Mouse (Mus musculus): ENCODE measurements around the gene Sidt2. TPM values are rescaled to one million over a fixed set of nuclear protein-coding genes. Genes with fewer than 3 reads are reported as not detected.
A peak's percentile ranks its signal among the peaks of the same experiment; 100 is the strongest.

The Sidt2 gene
- polyA plus RNA-seq, 1 experiment from 2014 or later = 33.4 TPM

DNA sequence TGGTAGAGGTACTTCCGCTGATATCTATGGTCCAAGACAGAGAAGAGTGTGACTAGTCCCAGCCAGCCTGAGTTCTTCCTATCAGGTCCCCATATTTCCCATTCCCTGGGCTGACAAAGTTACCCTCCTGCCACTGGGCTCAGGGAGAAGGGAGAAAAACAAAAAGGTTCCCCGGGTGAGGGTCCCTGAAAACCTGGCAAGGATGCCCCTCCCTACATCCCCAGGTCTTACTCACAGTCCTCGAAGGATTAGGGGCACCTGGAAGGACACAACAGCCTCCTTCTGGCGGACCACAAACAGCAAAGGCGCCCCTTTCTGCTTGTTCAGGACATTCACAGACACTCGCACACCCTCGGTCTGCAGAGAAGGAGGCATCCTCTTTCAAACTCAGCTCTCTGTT is 2.2 kb downstream of the Sidt2 start:
- Histone ChIP-seq H3K36me3 (ENCODE audit: control insufficient read depth, insufficient read depth, low read length) (peaks cover 3% of the 10 kb centered on the region; the same call in 1 of the 2 replicates), H3K9me3 (ENCODE audit: control insufficient read depth, low read length) (no peaks in the 10 kb centered on the region), H3K4me1 (ENCODE audit: control insufficient read depth, insufficient read depth, low read length) (peaks cover 15% of the 10 kb centered on the region), H3K4me3 (ENCODE audit: low read length) (no peak overlapping the region), H3K27me3 (replicated peaks; ENCODE audit: control insufficient read depth, insufficient read depth, low read length) (no peaks in the 10 kb centered on the region), H3K27ac (ENCODE audit: low read length) (no peak overlapping the region), H3K9ac (ENCODE audit: low read depth, low read length) (peak overlapping the region; percentile 36), H3K4me2 (ENCODE audit: low read depth, low read length) (no peak overlapping the region)
- no peak for ATAC-seq
- 91% methylated on average over 7 of the region's 7 CpGs for WGBS

DNA sequence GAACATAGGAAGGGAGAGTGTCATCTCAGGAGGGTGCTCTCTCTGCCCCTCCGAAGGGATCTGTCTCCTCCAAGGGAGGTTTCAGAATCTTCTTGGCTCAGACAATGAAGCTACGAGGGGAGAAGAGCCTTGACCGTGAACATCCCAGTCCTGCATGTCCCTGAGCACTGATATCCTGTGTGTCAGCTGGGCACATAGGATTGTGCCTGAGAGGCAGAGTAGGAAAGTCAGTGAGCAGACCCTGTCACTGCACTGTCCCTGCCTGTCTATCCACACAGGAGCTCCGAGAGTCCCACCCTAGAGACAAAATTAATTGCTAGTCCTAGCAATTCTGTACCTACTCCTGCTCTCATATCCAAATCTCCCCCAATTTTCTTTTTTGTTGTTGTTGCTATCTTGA is 3.0 kb downstream of the Sidt2 start:
- 96% methylated on average over 4 of the region's 4 CpGs for WGBS
- no peak overlapping the region for H3K9ac ChIP-seq (ENCODE audit: low read depth, low read length)
- peaks cover 3% of the 10 kb centered on the region; the same call in 1 of the 2 replicates for H3K36me3 ChIP-seq (ENCODE audit: control insufficient read depth, insufficient read depth, low read length)
- peaks cover 15% of the 10 kb centered on the region for H3K4me1 ChIP-seq (ENCODE audit: control insufficient read depth, insufficient read depth, low read length)
- no peaks in the 10 kb centered on the region for H3K27me3 ChIP-seq (replicated peaks; ENCODE audit: control insufficient read depth, insufficient read depth, low read length)
- no peak overlapping the region for H3K4me2 ChIP-seq (ENCODE audit: low read depth, low read length)
- no peak overlapping the region for H3K27ac ChIP-seq (ENCODE audit: low read length)
- no peak for ATAC-seq
- H3K9me3 ChIP-seq (ENCODE audit: control insufficient read depth, low read length) = no peaks in the 10 kb centered on the region
- H3K4me3 ChIP-seq (ENCODE audit: low read length) = no peak overlapping the region

- Histone ChIP-seq H3K9ac (ENCODE audit: low read depth, low read length) (no peak overlapping the region), H3K4me2 (ENCODE audit: low read depth, low read length) (no peak overlapping the region), H3K4me1 (ENCODE audit: control insufficient read depth, insufficient read depth, low read length) (0 out of 2 replicates have a peak, but pooled peaks cover 2% of the 10 kb centered on the region), H3K9me3 (ENCODE audit: control insufficient read depth, low read length) (no peaks in the 10 kb centered on the region), H3K4me3 (ENCODE audit: low read length) (no peak overlapping the region), H3K27ac (ENCODE audit: low read length) (no peak overlapping the region), H3K27me3 (replicated peaks; ENCODE audit: control insufficient read depth, insufficient read depth, low read length) (no peaks in the 10 kb centered on the region), H3K36me3 (ENCODE audit: control insufficient read depth, insufficient read depth, low read length) (peaks cover 35% of the 10 kb centered on the region)
- no peak for ATAC-seq
- WGBS = 87% methylated on average over 10 of the region's 10 CpGs
Measured at GRCm38 (mm10) chr9:45946872-45947183, 8.2 kb downstream of the Sidt2 start.

DNA sequence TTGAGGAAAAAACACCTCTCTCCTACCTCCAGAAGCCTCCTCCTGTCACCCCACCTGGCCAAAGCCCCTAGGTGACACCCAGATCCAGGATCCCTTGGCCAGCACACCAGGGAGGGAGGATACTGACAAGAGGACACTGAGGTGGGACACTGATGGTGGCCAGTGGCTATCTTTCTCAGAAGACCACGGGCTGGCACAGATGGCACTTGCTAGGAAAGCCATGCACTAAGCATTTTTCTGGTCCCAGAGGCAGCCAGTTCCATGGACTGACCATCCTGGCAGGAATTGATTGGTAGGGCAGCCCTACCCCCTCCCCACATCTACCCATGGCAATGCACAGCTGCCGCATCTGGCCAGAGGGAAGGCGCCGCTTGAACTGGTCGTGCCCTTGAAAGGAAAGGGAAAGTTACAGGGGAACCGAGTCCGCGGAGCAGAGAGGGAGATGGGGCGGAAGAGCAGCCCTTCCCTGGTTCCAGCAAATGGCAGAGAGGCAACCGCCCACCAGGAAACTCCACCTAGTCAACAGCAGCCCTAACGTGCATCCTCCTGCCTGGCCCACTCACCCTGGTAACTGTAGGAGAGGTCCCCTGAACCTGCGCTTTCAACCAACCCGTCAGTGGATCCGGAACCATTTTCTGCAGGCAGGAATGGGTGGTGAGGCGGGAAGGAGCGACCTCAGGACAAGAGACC is 8.7 kb downstream of the Sidt2 start:
- ATAC-seq = no peak
- peaks cover 38% of the 10 kb centered on the region for H3K36me3 ChIP-seq (ENCODE audit: control insufficient read depth, insufficient read depth, low read length)
- 84% methylated on average over 16 of the region's 16 CpGs for WGBS

GRCm38 (mm10) chr9:45945721-45946120 is 9.3 kb downstream of the Sidt2 start:
- no peak for ATAC-seq
- Histone ChIP-seq H3K9ac (ENCODE audit: low read depth, low read length) (no peak overlapping the region), H3K36me3 (ENCODE audit: control insufficient read depth, insufficient read depth, low read length) (peaks cover 38% of the 10 kb centered on the region), H3K4me2 (ENCODE audit: low read depth, low read length) (no peak overlapping the region), H3K4me1 (ENCODE audit: control insufficient read depth, insufficient read depth, low read length) (0 out of 2 replicates have a peak, but pooled peaks cover 2% of the 10 kb centered on the region), H3K9me3 (ENCODE audit: control insufficient read depth, low read length) (no peaks in the 10 kb centered on the region), H3K4me3 (ENCODE audit: low read length) (no peak overlapping the region), H3K27ac (ENCODE audit: low read length) (no peak overlapping the region), H3K27me3 (replicated peaks; ENCODE audit: control insufficient read depth, insufficient read depth, low read length) (no peaks in the 10 kb centered on the region)
- 84% methylated on average over 13 of the region's 13 CpGs for WGBS

More for the DNA sequence above, 8.7 kb downstream of the Sidt2 start:
- no peaks in the 10 kb centered on the region for H3K9me3 ChIP-seq (ENCODE audit: control insufficient read depth, low read length)
- H3K9ac ChIP-seq (ENCODE audit: low read depth, low read length) = no peak overlapping the region
- no peak overlapping the region for H3K4me3 ChIP-seq (ENCODE audit: low read length)
- H3K4me2 ChIP-seq (ENCODE audit: low read depth, low read length) = no peak overlapping the region
- 0 out of 2 replicates have a peak, but pooled peaks cover 2% of the 10 kb centered on the region for H3K4me1 ChIP-seq (ENCODE audit: control insufficient read depth, insufficient read depth, low read length)
- H3K27me3 ChIP-seq (replicated peaks; ENCODE audit: control insufficient read depth, insufficient read depth, low read length) = no peaks in the 10 kb centered on the region
- no peak overlapping the region for H3K27ac ChIP-seq (ENCODE audit: low read length)

- no peak overlapping the region for H3K4me2 ChIP-seq (ENCODE audit: low read depth, low read length)
- H3K4me3 ChIP-seq (ENCODE audit: low read length) = no peak overlapping the region
- no peaks in the 10 kb centered on the region for H3K27me3 ChIP-seq (replicated peaks; ENCODE audit: control insufficient read depth, insufficient read depth, low read length)
- peaks cover 40% of the 10 kb centered on the region for H3K36me3 ChIP-seq (ENCODE audit: control insufficient read depth, insufficient read depth, low read length)
- 79% methylated on average over 13 of the region's 13 CpGs for whole genome bisulfite sequencing
- ATAC-seq = no peak
- H3K4me1 ChIP-seq (ENCODE audit: control insufficient read depth, insufficient read depth, low read length) = 0 out of 2 replicates have a peak, but pooled peaks cover 2% of the 10 kb centered on the region
- no peaks in the 10 kb centered on the region for H3K9me3 ChIP-seq (ENCODE audit: control insufficient read depth, low read length)
- H3K27ac ChIP-seq (ENCODE audit: low read length) = no peak overlapping the region
- H3K9ac ChIP-seq (ENCODE audit: low read depth, low read length) = no peak overlapping the region
Measured at GRCm38 (mm10) chr9:45944506-45945400, 10.3 kb downstream of the Sidt2 start.

- Histone ChIP-seq H3K9ac (ENCODE audit: low read depth, low read length) (no peak overlapping the region), H3K36me3 (ENCODE audit: control insufficient read depth, insufficient read depth, low read length) (peaks cover 44% of the 10 kb centered on the region), H3K4me2 (ENCODE audit: low read depth, low read length) (no peak overlapping the region), H3K27me3 (replicated peaks; ENCODE audit: control insufficient read depth, insufficient read depth, low read length) (no peaks in the 10 kb centered on the region), H3K9me3 (ENCODE audit: control insufficient read depth, low read length) (no peaks in the 10 kb centered on the region), H3K27ac (ENCODE audit: low read length) (no peak overlapping the region), H3K4me3 (ENCODE audit: low read length) (no peak overlapping the region), H3K4me1 (ENCODE audit: control insufficient read depth, insufficient read depth, low read length) (0 out of 2 replicates have a peak, but pooled peaks cover 2% of the 10 kb centered on the region)
- WGBS = 89% methylated on average over 8 of the region's 8 CpGs
- peak; percentile 53 for ATAC-seq
Measured at GRCm38 (mm10) chr9:45943628-45944505, 11.2 kb downstream of the Sidt2 start.

DNA sequence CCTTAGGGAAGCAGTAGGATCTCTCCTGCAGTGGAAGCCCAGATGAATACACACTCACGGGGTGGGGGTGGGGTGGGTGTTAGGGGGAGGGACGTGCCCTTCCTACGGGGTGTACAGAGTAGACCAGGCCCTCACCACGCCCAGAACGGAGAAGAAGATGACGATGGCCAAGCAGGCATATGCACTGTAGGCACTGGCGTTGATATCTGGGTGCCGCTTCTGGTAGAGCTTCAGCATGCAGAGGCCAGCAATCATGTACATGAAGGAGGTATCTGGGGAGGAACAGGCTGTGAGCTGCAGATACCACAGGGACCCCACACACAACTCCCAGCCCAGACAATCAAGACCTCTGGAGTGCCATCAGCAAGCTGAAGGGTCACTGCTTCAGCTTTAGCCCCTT is 12.1 kb downstream of the Sidt2 start:
- no peak overlapping the region for H3K27ac ChIP-seq (ENCODE audit: low read length)
- H3K36me3 ChIP-seq (ENCODE audit: control insufficient read depth, insufficient read depth, low read length) = peaks cover 52% of the 10 kb centered on the region
- 93% methylated on average over 8 of the region's 8 CpGs for WGBS

DNA sequence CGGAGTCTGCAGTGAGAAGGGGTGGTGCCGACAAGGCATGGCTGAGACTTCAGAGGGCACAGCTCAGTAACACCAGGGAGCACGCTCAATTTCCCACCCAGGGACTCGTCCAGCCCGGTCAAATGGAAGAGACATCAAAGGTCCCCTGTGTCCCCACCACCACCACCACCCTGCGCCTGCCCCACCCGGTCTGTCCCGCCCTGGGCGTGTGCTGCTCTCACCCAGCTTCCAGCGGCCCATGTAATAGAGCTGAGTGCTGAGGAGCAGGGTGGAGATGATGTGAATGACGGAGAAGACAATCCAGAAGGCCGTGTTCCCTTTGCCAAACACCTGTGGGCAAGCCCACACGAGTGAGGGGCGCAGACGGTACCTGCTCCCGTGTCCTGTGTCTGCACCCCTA is 12.6 kb downstream of the Sidt2 start:
- Histone ChIP-seq H3K4me1 (ENCODE audit: control insufficient read depth, insufficient read depth, low read length) (0 out of 2 replicates have a peak, but pooled peaks cover 2% of the 10 kb centered on the region), H3K4me3 (ENCODE audit: low read length) (no peak overlapping the region), H3K9ac (ENCODE audit: low read depth, low read length) (no peak overlapping the region), H3K9me3 (ENCODE audit: control insufficient read depth, low read length) (no peaks in the 10 kb centered on the region), H3K36me3 (ENCODE audit: control insufficient read depth, insufficient read depth, low read length) (peaks cover 52% of the 10 kb centered on the region), H3K4me2 (ENCODE audit: low read depth, low read length) (no peak overlapping the region), H3K27ac (ENCODE audit: low read length) (no peak overlapping the region), H3K27me3 (replicated peaks; ENCODE audit: control insufficient read depth, insufficient read depth, low read length) (no peaks in the 10 kb centered on the region)
- ATAC-seq = no peak
- 85% methylated on average over 16 of the region's 16 CpGs for WGBS

More for the DNA sequence above, 12.1 kb downstream of the Sidt2 start:
- no peak overlapping the region for H3K9ac ChIP-seq (ENCODE audit: low read depth, low read length)
- no peak for ATAC-seq
- no peak overlapping the region for H3K4me3 ChIP-seq (ENCODE audit: low read length)
- H3K27me3 ChIP-seq (replicated peaks; ENCODE audit: control insufficient read depth, insufficient read depth, low read length) = no peaks in the 10 kb centered on the region
- H3K4me2 ChIP-seq (ENCODE audit: low read depth, low read length) = no peak overlapping the region
- no peaks in the 10 kb centered on the region for H3K9me3 ChIP-seq (ENCODE audit: control insufficient read depth, low read length)
- 0 out of 2 replicates have a peak, but pooled peaks cover 2% of the 10 kb centered on the region for H3K4me1 ChIP-seq (ENCODE audit: control insufficient read depth, insufficient read depth, low read length)

Measured in intestine, embryonic 16.5 days (tissue).